Mouse (Mus musculus) left cerebral cortex, adult 2 months (tissue): Measurements from ENCODE around the gene Sqstm1. TPM values are rescaled to one million over a fixed set of nuclear protein-coding genes. Genes with fewer than 3 reads are reported as not detected.
A peak's percentile ranks its signal among the peaks of the same experiment; 100 is the strongest.
"Not testable (repeated sequence)": the region's sequence is repeated elsewhere in the genome, so short reads cannot be mapped to it uniquely, and the experiment has no call there.

Experiments used
- DNase-seq, 2 experiments: peaks; one replicate each; pipeline ENCODE4 v3.0.0; 2021 to 2022; ENCODE audit warnings: low spot score in 2 of 2, mixed read lengths in 1 of 2; ENCODE audit errors: extremely low spot score in 1 of 2
- H3K27ac ChIP-seq: fragments of 200-600 bp; 2 replicates; pipeline ENCODE4 v1.8.1; 2022
- H3K4me3 ChIP-seq: fragments of 200-600 bp; 2 replicates; pipeline ENCODE4 v1.8.1; 2022
- CTCF ChIP-seq: fragments of 200-600 bp; IDR thresholded peaks from 2 replicates; pipeline ENCODE4 v1.8.1; 2022; ENCODE audit warnings: antibody characterized with exemption, mild to moderate bottlenecking, moderate library complexity
- intact Hi-C: fragments of 180-260 bp; cut with DNase I; formaldehyde crosslinking; loops from one replicate; pipeline ENCODE4 v1.15.1; 2025
- total RNA-seq, 2 experiments: library from RNA; stranded (reverse); gene quantifications; 2 replicates each; pipeline ENCODE4 v1.2.3; 2021

Gene Sqstm1
- total RNA-seq, 2 experiments from 2014 or later = 474 to 490 TPM

- Histone ChIP-seq H3K27ac (no peak overlapping the region), H3K4me3 (no peak overlapping the region)
- no peak for TF ChIP-seq CTCF
- intact Hi-C loops = no loop called here
- DNase-seq = no peak
Measured at GRCm38 (mm10) chr11:50180478-50181231, 30.0 kb downstream of the Sqstm1 start.

GRCm38 (mm10) chr11:50178532-50179488 is 31.8 kb downstream of the Sqstm1 start:
- intact Hi-C loops = no loop called here
- DNase-seq = no peak
- Histone ChIP-seq H3K27ac (no peak overlapping the region), H3K4me3 (no peak overlapping the region)
- no peak for TF ChIP-seq CTCF

GRCm38 (mm10) chr11:50177111-50177510 is 33.5 kb downstream of the Sqstm1 start:
- Histone ChIP-seq H3K27ac (peak overlapping the region; percentile 40; the same call in 1 of the 2 replicates), H3K4me3 (no peak overlapping the region)
- no peak for TF ChIP-seq CTCF
- intact Hi-C loops = no loop called here
- DNase-seq = no peak

GRCm38 (mm10) chr11:50176351-50176750 is 34.3 kb downstream of the Sqstm1 start:
- Histone ChIP-seq H3K27ac (no peak overlapping the region; the same call in 1 of the 2 replicates), H3K4me3 (no peak overlapping the region)
- TF ChIP-seq CTCF = no peak
- intact Hi-C loops = no loop called here
- no peak for DNase-seq

GRCm38 (mm10) chr11:50174730-50175187 is 35.9 kb downstream of the Sqstm1 start:
- intact Hi-C loops = no loop called here
- TF ChIP-seq CTCF = no peak

GRCm38 (mm10) chr11:50174111-50174729 is 36.4 kb downstream of the Sqstm1 start, which contains the start of gene Mrnip:
Gene Mrnip (plus strand): TSS chr11:50174444.
- DNase-seq, intact Hi-C loops: not testable (repeated sequence)
- H3K27ac ChIP-seq = peak within 1 kb of the TSS; percentile 90
- peak within 1 kb of the TSS; percentile 80 for H3K4me3 ChIP-seq

More at GRCm38 (mm10) chr11:50174730-50175187, 35.9 kb downstream of the Sqstm1 start:
- peak; percentile 95 to 97 for DNase-seq
- H3K27ac ChIP-seq = peak overlapping the region; percentile 70
- peak overlapping the region; percentile 80 for H3K4me3 ChIP-seq

GRCm38 (mm10) chr11:50168352-50168751 is 42.3 kb downstream of the Sqstm1 start:
- H3K27ac ChIP-seq = no peak overlapping the region
- no peak for DNase-seq
- TF ChIP-seq CTCF = no peak
- intact Hi-C loops = no loop called here
- H3K4me3 ChIP-seq = no peak overlapping the region

GRCm38 (mm10) chr11:50162338-50163050 is 48.1 kb downstream of the Sqstm1 start:
- Histone ChIP-seq H3K4me3 (no peak overlapping the region), H3K27ac (no peak overlapping the region)
- DNase-seq = no peak
- no peak for TF ChIP-seq CTCF
- intact Hi-C loops = loop anchor here (5.0 kb wide), 1 partner anchor 200 kb away; no protein-coding TSS in a partner anchor

GRCm38 (mm10) chr11:50161578-50162304 is 48.9 kb downstream of the Sqstm1 start:
- intact Hi-C loops = loop anchor here (5.0 kb wide), 1 partner anchor 201 kb away; no protein-coding TSS in a partner anchor
- DNase-seq = peak in 1 of 2 experiments; percentile 42
- no peak overlapping the region for H3K27ac ChIP-seq
- peak; percentile 80 for TF ChIP-seq CTCF
- H3K4me3 ChIP-seq = no peak overlapping the region

GRCm38 (mm10) chr11:50159347-50159746 is 51.3 kb downstream of the Sqstm1 start:
- Histone ChIP-seq H3K4me3 (no peak overlapping the region), H3K27ac (no peak overlapping the region)
- no peak for DNase-seq
- no peak for TF ChIP-seq CTCF
- intact Hi-C loops = no loop called here
